Mouse (Mus musculus): ENCODE results near the gene Calhm2.

Gene Calhm2

DNA sequence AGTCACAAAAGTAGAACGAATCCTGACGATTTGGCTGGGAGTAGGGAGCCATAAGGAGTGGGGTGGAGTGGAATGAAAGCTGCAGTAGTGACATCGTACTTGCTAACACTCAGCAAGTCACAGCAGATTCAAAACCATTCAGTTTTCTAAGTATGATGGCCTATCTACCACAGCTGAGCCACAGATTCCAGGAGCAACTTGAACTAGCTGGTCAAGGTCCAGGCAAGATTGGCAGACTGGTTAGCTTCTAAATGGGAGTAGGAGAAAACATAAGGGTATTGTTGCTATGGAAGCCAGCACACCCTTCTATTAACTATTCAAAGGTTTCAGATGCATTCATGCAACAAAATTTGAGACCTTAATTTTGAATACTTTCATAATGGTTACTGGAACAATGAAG, 49.9 kb downstream of the Calhm2 start:
- in situ Hi-C loops (cut with MboI; ENCODE audit: low sequenced_read_pairs) = no loop called here

DNA sequence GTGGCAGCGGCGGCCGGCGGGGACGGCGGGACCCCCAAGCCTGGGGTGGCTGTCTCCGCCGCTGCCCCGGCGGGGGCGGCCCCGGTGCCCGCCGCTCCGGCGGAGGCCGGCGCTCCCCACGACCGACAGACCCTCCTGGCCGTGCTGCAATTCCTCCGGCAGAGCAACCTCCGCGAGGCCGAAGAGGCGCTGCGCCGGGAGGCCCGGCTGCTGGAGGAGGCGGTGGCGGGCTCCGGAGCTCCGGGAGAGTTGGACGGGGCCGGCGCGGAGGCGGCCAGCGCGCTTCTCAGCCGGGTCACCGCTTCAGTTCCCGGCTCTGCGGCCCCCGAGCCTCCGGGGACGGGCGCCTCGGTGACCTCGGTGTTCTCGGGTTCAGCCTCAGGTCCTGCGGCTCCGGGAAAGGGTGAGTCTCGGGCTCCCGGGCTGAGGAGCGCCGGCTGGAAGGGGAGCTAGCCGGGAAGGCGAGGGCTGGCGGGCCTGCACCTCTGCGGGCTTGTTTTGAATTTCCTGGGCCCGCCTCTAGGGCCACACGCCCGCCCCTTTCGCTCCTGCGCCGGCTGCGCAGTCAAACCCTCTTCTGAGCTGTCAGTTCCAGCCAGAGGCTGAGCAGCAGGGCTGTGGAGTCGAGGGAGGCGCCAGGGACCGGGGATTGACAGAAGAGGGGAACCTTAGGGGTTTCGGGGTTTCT, 70.0 kb downstream of the Calhm2 start:
- in situ Hi-C loops (cut with MboI; ENCODE audit: low sequenced_read_pairs) = no loop called here

DNA sequence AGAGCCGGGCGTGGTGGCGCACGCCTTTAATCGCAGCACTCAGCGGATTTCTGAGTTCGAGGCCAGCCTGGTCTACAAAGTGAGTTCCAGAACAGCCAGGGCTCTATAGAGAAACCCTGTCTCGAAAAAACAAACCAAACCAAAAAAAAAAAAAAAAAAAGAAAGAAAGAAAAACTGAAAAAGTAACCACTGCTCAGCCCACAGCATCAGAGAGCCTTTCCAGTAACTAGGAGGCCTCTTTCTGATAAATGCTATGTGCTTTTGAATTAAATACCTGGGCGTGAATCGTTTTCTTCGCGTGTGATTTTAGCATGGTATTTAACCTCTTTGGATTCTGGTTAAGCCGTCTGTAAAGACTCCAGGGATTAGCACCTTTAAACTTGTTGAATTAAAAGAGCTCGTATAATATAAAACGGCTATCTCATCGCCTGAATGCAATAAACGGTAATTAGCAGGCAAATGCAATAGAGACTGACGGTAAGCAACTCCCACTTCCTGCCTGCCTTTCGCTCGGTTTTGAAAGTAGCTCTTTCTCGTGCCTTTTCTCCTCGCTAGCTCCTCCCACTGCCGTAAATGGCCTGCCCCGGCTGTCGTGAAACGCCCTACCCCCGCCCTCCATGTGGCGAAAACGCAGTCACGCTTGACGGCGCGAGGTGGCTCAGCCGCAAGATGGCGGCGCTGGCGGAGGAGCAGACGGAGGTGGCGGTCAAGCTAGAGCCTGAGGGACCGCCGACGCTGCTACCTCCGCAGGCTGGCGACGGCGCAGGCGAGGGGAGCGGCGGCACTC, 70.8 kb downstream of the Calhm2 start, which contains the start of gene Taf5:
Gene Taf5, plus strand, starts transcription at position 651 of the 787 bp plus-strand sequence.
- in situ Hi-C loops (cut with MboI; ENCODE audit: low sequenced_read_pairs) = no loop called here

DNA sequence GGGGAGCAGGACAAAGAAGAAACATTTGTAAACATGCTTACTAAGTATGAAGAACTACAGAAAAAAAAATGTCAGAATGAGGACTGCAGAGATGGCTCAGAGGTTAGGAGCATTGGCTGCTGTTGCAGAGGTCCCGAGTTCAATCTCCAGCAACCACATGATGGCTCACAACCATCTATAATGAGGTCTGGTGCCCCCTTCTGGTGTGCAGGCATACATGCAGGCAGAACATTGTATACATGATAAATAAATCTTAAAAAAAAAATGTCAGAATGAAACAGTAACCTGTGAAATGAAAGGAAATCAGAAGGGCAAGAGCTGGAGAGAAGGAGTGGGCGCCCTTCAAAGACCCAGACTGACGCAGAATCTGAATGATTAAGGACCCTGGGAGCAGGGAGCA, 72.2 kb downstream of the Calhm2 start:
- in situ Hi-C loops (cut with MboI; ENCODE audit: low sequenced_read_pairs) = no loop called here

DNA sequence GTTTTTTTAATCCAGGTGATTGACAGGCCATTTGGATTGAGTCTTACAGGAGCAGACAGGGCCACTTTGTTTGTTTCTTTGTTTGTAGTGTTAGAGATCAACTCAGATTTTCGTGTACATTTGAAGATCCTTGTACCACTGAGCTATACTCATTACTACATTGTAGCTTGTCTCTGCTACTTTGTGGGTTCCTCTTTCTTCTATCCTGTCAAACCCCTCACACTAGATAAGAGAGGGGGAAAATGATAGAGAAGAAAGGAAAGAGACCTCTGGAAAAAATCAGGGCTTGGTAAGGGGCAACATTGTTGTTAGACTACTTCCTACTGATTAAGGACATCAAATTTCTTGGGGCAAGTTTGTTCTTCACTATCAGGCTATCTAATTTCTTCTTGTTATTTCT, 80.4 kb downstream of the Calhm2 start:
- in situ Hi-C loops (cut with MboI; ENCODE audit: low sequenced_read_pairs) = no loop called here
